Mouse (Mus musculus): ENCODE measurements around the gene Defb45.

Gene Defb45

DNA sequence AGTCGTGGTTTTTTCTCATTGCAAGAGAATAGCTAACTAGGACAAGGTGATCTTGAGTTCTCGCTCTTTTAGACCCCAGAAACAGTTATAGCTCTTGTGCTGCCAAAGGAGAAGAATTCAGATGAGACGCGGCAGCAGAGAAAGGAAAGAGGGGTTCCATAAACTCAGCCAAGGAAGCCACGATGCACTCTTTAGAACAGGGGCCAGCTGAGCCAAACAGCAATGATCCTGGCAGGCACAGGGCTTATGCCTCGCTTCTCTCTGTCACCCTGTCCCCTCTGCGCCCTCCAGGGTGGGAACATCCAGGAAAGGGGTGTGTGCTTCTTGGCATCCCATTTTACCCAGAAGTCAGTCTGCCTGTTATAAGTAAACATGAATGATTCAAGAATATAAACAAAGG lies at the start of gene Defb45:
TSS of gene Defb45 (minus strand) at position 101 of the 400 bp plus-strand sequence.
- DNase-seq = no peak

DNA sequence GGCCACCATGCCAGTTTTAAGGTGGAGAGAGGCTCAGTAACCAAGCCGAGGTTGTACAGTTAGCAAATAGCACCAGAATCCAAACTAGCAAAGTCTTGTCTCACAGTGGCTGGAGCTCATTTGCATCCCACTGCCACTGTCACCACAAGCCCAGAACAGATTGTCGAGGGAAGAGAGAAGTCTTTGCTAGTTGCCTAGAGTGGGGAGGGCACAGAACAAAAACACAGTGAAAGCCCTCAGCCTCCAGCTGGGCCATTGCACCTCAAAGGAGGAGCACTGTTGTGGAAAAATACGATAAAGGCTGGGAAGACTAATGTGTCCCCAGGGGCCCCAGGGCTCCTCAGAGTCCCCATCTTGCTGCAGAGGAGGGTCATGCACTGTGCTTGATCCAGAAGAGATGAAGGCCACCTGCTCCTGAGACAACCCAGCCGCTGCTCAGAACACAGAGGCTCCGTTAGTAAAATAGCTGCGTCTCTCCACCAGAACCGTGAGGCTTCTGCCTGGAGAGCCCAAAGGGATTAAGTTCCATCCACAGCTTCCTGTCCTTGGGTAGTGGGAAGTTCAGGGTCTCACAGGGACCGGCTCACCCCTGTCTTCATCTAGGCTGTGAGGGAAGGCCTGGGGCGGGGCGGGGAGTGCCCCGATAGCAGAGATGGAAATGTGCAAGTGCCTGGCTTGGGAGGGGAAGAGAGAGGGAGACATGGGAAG lies 40.4 kb upstream of the Defb45 start:
- no peak for DNase-seq

DNA sequence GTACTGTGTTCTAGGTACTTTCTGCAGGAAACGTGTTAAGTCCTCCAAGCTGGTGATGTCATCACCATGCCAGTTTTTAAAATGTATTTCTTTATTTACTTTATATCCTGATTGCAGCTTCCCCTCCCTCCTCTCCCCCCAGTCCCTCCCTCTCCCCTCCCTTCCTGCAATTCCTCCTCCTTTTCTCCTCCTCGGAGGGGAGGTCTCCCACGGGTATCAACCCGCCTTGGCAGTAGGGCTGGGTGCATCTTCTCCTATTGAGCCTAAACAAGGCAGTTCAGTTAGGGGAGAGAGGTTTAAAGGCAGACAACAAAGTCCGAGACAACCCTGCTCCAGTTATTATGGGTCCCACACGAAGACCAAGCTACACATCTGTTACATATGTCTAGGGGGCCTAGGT lies 39.7 kb upstream of the Defb45 start:
- no peak for DNase-seq

DNA sequence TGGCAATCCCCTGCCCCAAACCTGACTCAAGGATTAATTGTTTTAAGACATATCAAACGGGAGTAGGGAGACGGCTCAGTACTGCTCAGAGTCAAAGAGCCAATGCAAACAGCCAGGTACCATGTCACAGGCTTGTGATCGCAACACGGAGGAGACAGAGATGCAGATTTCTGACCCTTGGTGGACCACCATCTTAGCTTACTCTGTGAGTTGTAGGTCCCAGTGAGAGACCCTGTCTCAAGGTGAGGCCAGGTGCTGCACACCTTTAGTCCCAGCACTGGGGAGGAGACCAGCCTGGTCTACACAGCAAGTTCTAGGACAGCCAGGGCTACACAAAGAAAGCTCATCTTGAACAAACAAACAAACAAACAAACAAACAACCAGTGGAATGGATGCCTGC lies 38.2 kb upstream of the Defb45 start:
- no peak for DNase-seq

DNA sequence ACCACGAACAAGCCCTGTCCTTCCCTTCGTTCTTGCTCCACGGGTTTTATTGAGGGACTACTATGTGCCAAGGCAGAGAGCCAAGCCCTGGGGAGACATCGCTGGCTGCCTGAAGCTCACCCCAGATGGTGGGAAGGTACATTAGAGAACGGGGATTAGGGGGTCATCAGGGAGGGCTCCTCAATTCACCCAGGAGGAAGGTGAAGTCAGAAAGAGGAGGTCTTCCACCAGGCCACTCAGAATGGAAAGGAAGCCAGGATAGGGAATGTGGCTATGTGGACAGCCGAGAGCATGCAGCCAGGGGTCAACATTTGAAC lies 37.8 kb upstream of the Defb45 start:
- no peak for DNase-seq

DNA sequence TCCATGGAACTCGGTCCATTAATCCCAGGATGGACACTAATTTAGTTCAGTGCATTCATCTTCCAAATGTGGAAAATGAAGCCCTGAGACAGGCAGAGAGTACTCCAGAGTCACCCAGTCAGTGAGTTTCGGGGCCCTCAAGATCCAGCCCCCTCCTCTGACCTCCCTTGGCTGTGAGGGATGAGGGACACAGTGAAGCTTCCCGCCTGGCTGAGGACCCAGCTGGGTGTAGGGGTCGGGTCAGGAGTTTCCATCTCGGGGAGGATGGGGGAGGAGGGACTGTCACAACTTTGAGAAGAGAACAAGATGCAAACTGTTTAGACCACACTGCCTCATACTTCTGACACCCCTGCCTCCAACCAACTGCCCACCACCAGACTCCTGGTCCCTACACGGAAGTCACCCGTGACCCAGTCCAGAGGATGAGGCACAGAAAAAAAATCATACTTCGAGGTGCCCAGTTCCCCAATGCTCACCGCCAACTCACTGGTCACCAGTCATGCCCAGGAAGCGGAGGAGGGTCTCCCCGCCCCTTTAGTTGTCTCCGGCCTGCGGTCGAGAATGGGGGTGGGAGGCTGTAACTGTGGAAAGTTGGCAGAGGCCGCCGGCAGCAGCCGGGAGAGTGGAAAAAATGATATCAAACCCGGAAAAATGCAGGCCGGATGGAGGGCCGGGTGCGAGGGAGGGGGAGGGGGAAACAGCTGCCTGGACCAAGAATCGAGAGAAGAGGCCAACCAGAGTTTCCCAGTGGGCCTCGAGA lies 37.2 kb upstream of the Defb45 start:
- DNase-seq = no peak

DNA sequence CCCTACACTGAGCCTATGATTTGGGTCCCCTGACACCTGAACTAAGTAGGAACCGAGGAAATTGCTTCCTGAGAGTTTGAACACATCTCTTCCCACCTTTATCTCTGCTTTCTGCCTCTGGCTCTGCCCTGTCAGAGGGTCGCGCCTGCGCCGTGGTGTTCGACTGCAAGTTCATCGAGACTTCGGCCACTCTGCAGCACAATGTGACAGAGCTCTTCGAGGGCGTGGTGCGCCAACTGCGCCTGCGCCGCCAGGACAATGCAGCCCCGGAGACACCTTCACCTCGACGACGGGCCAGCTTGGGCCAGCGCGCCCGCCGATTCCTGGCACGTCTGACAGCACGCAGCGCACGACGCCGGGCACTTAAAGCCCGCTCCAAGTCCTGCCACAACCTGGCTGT lies 35.1 kb upstream of the Defb45 start:
- no peak for DNase-seq

DNA sequence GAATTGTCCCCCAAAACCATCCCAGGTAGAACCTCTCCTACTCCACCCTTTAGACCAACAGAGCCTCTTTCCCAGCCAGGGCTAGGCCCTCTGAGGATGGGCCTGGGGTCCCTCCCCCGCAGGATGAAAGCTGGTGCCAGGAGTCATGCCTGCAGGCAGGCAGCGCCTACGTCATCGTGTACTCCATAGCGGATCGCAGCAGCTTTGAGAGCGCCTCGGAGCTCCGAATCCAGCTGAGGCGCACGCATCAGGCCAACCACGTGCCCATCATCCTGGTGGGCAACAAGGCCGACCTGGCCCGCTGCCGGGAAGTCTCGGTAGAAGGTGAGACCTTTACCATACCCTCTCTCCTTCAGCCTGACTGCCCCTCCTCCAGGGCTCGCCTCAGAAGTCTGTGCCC lies 34.1 kb upstream of the Defb45 start:
- no peak for DNase-seq

DNA sequence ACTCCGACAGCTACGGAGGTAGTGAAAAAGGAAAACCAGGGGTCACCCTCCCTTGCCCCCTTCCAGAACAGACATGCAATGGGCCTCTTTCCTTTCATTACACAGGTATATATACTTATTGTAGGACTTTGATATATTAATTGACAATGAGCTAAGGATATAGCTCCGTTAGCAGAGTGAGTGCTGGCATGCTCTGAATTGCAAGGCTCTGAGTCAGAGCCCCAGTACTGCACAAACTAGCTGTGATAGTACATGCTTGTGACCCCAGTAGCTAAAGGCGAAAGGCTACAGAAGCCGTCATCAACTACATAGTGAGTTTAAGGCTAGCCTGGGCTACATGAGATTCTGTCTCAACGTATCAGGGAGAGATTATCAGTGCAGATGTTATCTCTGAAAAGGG lies 30.7 kb upstream of the Defb45 start:
- DNase-seq = no peak

DNA sequence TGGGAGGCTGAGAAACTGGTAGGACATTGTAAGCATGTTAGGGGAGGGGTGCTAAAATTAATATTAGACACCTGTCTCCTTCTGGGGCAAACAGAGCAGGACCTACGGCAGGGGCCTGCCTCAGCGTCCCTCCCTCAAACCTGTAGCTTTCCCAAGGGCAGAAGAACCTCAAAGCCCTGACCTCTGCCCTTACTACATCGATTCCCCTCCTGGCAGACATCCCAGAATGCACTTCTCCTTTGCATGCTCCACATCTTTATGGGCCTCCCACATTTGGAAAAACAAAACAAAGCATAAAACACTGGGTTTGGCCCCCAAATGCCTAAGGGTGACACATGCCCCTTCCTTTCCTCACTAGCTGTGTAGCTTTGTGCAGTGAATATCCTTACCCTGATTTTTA lies 30.0 kb upstream of the Defb45 start:
- no peak for DNase-seq

DNA sequence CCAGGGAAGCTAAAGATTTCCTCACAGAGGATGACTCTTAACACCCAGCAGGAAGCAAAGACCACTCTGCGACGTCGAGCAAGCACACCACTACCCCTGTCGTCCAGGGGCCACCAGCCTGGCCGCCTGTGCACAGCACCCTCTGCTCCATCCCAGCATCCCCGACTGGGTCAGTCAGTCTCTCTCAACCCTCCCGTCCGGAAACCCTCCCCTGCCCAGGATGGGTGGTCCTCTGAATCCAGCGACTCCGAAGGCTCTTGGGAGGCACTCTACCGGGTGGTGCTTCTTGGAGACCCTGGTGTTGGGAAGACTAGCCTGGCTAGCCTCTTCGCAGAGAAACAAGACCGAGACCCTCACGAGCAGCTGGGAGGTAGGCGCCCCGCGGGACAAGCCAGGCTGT lies 28.9 kb upstream of the Defb45 start:
- DNase-seq = no peak

DNA sequence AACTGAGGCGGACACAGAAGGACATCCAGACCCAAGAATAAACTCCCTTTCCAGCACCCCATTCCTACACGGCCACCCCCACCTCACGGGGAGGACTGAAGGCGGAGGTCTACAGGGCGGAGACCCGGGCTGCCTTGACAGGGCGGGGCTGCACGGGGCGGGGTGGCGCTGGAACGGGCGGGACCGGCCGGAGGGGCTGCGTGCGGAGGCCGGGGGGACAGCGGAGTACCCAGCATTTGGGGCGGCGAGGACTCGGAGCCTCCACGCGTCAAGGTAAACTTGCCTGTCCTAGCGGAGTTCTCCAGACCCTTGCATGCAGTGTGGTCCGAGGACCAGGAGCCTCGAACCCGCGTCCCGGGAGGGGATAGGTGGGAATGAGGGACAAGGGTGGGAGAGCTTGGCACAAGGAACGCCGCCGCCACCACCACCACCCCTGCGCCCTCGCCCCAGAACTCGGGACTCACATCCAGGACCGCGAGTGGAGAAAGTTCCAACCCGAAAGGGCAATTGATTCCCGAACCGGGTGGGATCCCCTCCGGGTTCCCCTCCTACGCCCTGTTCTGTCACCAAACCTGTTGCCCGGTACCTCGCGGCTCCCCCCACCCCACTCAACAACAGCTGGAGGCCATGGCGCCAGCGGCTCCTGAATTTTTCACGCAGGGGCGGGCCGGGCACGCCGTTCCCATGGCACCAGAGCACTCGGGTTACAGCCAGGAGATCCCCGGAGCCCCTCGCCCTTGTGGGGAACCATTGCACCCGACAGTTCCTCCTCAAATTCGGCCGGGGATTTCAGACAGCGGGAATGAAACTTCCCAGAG lies 27.8 kb upstream of the Defb45 start, which contains the start of gene Rem1:
TSS of gene Rem1 (plus strand) at position 178 of the 818 bp plus-strand sequence.
- DNase-seq = no peak

DNA sequence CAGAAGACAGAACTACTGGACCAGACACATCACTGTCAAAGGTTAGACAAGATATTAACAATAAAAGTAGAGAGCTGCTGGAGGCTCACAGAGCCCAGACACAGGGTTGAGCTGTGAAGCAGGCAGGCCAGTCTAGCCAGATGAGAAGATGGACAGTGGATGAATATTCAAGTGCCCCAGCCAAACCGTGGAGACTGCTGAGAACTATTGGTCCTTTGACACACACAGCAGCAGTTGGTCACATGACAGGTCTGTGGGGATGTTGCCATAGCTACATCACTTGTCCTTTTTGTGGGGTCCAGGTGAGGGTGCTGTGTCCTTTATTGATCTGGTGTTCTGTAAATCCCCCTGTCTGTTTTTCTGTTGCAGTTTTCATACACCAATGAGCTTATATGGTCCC lies 26.1 kb upstream of the Defb45 start:
- no peak for DNase-seq

DNA sequence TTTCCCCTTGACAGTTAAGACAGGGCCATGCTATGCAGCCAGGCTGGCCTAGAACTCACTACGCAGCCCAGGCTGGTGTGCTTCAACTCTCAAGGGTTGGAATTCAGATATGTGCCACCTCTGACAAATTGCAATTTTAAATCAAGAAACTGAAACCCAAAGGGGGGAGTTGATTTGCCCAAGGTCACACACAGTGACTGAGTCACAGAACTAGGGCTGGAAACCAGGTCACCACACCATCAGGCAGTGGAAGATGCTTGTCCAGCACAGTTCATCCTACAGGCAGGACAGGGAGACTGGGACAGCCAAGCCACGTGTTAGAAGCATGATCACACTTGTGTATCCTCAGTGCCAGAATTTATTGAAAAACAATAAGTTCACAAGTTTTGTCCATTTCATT lies 25.4 kb upstream of the Defb45 start:
- no peak for DNase-seq

DNA sequence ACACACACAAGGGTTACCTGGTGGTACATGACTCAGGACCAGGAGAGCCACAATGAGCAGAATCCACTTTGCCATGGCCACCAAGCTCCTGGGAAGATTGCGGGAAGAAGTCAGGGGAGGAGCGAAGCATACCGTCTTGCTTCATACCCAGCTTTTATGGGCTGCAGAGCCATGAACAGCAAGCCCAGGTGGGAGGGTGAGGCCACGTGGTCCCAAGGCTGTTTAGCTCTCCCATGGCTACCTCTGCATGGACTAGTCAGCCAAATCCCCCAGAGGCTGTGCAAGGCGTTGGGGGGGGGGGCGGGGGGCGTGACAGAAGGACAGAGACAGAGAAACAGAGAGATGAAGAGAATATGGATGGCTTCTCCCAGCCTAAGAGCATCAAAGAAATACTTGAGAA lies 23.8 kb upstream of the Defb45 start, which contains the start of gene Defb25:
TSS of gene Defb25 (minus strand) at position 101 of the 400 bp plus-strand sequence.
- DNase-seq = no peak

DNA sequence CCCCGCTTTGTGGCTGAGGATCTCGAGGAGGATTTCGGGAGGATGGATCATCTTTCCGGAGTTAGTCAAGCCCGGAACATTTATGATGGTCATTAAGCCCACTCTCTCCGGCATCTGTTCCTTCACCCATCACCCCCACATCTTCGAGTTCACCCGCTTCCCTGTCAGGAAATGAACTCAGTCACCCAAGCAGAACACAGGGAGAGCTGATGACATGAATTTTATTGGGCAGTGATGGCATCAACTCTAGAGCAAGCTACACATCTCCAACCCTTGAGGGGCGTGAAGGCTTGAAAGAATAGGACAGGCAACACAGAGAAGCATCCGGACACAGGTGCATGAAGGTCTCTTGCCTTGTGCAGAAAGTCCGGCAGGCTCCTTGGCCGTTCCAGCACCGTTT lies 23.0 kb upstream of the Defb45 start:
- no peak for DNase-seq

DNA sequence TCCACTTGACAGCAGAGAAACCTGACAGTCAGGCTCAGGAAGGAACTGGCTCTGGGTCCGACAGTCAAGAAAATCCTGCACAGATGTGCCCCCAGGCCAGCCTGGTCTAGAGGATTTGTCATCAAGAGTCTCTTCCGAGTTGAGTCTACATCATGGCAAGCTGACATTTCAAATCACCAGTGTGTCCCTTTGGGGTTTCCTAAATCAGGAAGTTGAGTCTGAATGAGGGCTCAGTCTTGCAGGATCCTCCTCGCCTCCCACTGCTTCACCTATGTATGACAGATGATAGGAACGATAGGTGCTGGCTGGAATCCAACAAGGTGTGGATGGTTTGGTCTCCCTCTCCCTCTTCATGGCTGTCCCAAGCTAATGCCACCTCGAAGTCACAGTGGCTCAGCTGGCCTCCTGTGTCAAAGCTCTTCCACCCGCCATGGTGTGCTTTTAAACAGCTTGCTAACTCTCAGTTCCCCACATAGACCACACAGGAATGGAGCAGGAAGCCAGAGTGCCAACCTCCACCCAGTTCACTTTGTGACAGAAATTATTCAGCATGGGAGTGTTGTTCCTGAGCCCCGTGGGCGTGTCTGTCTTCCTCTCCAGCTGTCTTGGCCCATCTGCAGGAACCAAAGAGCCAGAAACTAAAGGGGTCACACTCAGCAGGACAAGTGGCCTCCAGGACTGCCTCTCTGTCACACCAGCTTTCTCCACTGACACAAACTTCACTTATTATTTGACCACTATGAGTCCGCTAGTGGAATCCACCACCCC lies 21.4 kb upstream of the Defb45 start:
- DNase-seq = peak; percentile 46

DNA sequence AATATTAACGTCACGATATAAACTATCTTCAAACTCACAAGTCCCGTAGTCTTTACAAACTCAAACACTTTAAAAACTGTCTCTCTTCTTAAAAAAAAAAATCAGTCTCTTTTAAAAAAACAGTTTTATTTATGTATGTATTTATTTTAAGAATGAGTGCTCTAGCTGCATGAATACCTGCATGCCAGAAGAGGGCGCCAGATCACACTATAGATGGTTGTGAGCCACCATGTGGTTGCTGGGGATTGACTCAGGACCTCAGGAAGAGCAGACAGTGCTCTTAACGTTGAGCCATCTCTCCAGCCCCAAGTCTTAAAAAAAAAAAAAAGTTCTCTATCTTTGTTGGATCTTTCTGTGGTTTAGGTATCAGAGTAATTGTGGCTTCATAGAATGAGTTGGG lies 18.2 kb upstream of the Defb45 start:
- no peak for DNase-seq

DNA sequence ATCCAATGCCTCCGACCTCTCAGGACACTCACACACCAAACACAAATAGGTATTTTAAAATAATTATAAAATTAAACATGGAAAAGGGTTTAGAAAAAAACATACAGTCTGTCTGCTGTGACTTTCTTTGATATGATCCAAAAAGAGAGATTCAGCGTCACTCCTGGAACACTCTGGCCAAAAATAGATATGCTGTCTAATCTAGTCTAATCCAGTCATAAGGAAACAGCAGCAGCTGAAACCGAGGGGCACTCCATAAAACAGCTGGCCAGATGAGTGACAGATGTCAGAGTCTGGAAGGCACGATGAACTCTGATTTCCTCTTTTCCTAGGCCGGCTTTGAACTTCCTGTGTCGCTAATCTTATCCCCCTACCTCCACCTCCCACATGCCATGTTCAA lies 17.3 kb upstream of the Defb45 start:
- no peak for DNase-seq

DNA sequence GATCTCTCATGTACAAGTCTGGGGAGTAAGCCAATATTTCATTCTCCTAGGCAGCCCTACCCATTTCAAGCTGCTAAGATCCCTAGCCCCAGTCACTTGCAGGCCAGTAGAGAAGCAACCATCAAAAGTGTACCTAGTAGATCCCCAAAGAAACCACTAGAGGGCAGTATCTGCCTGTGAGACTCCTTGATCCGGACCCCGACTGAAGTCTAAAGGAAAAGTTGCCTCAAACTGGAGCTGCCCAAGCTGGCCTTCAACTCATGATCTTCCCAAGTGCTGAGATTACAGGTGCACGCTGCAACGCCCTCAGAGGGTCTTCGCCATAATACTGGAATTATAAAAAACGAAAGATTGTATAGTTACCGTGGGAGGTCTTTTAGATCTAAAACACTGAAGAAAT lies 16.4 kb upstream of the Defb45 start:
- DNase-seq = peak; percentile 41

DNA sequence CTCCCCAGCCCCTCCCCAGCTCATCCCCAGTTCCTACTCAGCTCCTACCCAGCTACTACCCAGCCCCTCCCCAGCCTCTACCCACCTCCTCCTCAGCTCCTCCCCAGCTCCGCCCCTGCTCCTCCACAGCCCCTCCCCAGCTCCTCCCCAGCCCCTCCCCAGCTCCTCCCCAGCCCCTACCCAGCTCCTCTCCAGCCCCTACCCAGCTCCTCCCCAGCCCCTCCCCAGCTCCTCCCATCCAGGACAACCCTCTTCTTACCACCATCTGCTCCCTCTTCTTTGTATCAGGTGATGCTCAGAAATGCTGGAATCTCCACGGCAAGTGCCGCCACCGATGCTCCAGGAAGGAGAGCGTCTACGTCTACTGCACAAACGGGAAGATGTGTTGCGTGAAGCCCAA lies 13.0 kb upstream of the Defb45 start:
- no peak for DNase-seq

DNA sequence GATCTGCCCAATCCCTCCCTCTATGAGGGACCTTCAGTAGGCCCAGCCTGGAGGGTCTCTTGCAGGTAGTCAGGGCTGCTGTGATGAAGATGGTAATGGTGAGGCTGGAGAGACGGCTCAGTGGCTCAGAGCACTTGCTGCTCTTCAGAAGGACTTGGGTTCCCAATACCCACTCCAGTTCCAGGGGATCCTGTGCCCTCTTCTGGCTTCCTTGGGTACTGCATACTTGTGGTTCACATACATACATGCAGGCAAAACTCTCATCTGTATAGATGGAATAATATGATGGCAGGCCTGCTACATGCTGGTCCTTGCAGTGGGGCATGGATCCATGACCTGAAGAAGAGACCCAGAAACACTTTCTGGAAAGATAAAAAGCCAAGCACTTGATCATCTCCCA lies 9.5 kb upstream of the Defb45 start:
- no peak for DNase-seq

DNA sequence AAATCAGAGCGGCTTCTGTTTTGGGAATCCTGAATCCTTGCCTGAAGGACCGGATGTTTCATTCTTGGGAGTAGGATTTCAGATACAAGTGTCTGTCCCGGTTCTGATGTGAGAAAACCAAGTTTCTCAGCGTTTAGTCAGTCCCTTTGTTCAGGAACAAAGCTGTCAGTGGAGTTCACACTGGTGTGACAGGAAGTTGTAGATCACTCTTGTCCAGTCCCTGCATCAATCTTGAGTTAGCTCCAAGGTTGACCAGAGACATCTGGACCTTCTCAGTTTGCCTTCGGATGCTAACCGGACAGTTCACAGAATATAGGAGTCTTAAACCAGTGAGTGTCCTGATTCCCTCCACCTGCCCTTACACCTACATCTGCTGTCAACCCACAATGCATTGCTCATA lies 8.5 kb upstream of the Defb45 start:
- no peak for DNase-seq
